Comparison of ENCODE assay signal across 8 mouse cellular contexts in the genomic region with DNA sequence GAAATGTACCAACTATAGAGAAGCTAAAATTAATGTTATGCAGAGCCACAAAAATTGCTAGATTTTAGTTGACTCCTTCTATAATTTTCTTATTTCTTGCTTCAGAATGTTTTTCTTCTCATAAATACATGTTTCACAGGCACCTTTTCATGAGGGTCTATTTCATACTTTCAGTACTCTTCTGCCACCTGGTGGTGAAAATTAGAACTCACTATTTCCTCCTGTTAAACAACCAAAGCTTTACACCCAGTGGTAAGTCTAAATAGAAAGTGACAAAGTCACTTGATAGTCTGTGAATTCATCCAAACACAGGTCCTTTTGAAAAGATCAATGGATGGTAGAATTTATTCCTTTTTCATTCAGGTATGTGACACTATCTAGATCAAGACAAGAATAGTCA. TPM values are rescaled to one million over a fixed set of nuclear protein-coding genes. Genes with fewer than 3 reads are reported as not detected.
DNase-seq lines count a peak whose midpoint lies in the region; ATAC-seq and TF ChIP-seq lines count a peak whose summit lies in the region.

No protein-coding gene starts in this region.

- CTCF ChIA-PET in Patski (lab: Charles Lee) = interaction anchor here (0.6 to 2.1 kb wide), 3 partner anchors 15 to 23 kb away, joined by 3 to 14 read pairs (median 4); no protein-coding TSS in a partner anchor

- peak; percentile 37 for TF ChIP-seq CTCF in Patski (IDR thresholded peaks at IDR 0.05)

- peak; percentile 47 for ATAC-seq in CD4-positive, CD25-positive, alpha-beta regulatory T cell, adult 4 months
- ATAC-seq in Patski = no peak
- peak; percentile 80; the same call in 1 of the 2 replicates for ATAC-seq in forebrain, embryonic 13.5 days

- peak; percentile 4 to 19 for DNase-seq in kidney, adult 8-10 months
- DNase-seq in kidney, adult 11 months = no peak
- DNase-seq in Patski (ENCODE audit: low read depth, low spot score) = no peak
- peak; percentile 5 for DNase-seq in left cerebral cortex, postnatal 4 days
- DNase-seq in right cerebral cortex, postnatal 4 days = peak; percentile 18
- DNase-seq in spleen, adult 18-20 months = no peak

- intact Hi-C loops in left cerebral cortex, postnatal 4 days (cut with DNase I) = no loop called here

- no peak overlapping the region for H3K9ac ChIP-seq in forebrain, embryonic 13.5 days

- no peak overlapping the region for H3K4me2 ChIP-seq in forebrain, embryonic 13.5 days

- no peak overlapping the region for H3K4me3 ChIP-seq in forebrain, embryonic 13.5 days

- POLR2A ChIA-PET in Patski (lab: Charles Lee) = no interaction called here

- H3K4me1 ChIP-seq in forebrain, embryonic 13.5 days = no peaks in the 10 kb centered on the region

- H3K27ac ChIP-seq in forebrain, embryonic 13.5 days = no peak overlapping the region

- no peaks in the 10 kb centered on the region for H3K36me3 ChIP-seq in forebrain, embryonic 13.5 days (ENCODE audit: poor library complexity, severe bottlenecking)

- no peaks in the 10 kb centered on the region for H3K9me3 ChIP-seq in forebrain, embryonic 13.5 days (replicated peaks)

- H3K27me3 ChIP-seq in Patski = peaks cover 37% of the 10 kb centered on the region
- H3K27me3 ChIP-seq in forebrain, embryonic 13.5 days = no peaks in the 10 kb centered on the region

- in situ Hi-C loops in Patski (cut with MboI; ENCODE audit: low pct_unique_long_range_greater_than_20kb) = no loop called here

RNA-seq across cellular contexts. Expression of a gene that starts 43.2 kb away (rescaled TPM):
- 10 to 100 TPM; 10.8 to 13.4 TPM for polyA plus RNA-seq in CD4-positive, CD25-positive, alpha-beta regulatory T cell, adult 4 months (2017; shearing (Covaris generic))
- 26.7 TPM for polyA plus RNA-seq in Patski (2021)
- 24.2 and 24.6 TPM in 2 replicates for polyA plus RNA-seq in forebrain, embryonic 13.5 days (2015; fragmentation: Nextera tagmentation; extraction: Ambion mirVana)
- 10 to 100 TPM; 22.0 to 22.1 TPM for total RNA-seq in left cerebral cortex, postnatal 4 days (2021)

RNA-seq across cellular contexts. Expression of a gene that starts 54.2 kb away (rescaled TPM):
- polyA plus RNA-seq in CD4-positive, CD25-positive, alpha-beta regulatory T cell, adult 4 months (2017; shearing (Covaris generic)) = 10 to 100 TPM; 18.6 to 19.6 TPM
- 75.8 TPM for polyA plus RNA-seq in Patski (2021)
- 106 and 116 TPM in 2 replicates for polyA plus RNA-seq in forebrain, embryonic 13.5 days (2015; fragmentation: Nextera tagmentation; extraction: Ambion mirVana)
- total RNA-seq in left cerebral cortex, postnatal 4 days (2021) = 100 to 1,000 TPM; 106 to 123 TPM

Comparison
In these comparisons a context has a peak if more than half of its experiments do, and no peak if none do; other contexts are left out.
1. DNase-seq: peak in kidney, adult 8-10 months (2 of 2), left cerebral cortex, postnatal 4 days (single experiment) and right cerebral cortex, postnatal 4 days (single experiment); none in kidney, adult 11 months (single experiment), Patski (single experiment) and spleen, adult 18-20 months (0 of 2).